Mouse (Mus musculus) monocyte, adult 2 months (primary cell): Measurements from ENCODE around the gene Vmn2r20.
"Not testable (repeated sequence)": the region's sequence is repeated elsewhere in the genome, so short reads cannot be mapped to it uniquely, and the experiment has no call there.

ENCODE experiments used
- DNase-seq, 2 experiments: peaks; one replicate each; pipeline ENCODE4 v3.0.0; 2022; ENCODE audit warnings: low spot score in 2 of 2, low read depth in 1 of 2

Vmn2r20 gene

DNA sequence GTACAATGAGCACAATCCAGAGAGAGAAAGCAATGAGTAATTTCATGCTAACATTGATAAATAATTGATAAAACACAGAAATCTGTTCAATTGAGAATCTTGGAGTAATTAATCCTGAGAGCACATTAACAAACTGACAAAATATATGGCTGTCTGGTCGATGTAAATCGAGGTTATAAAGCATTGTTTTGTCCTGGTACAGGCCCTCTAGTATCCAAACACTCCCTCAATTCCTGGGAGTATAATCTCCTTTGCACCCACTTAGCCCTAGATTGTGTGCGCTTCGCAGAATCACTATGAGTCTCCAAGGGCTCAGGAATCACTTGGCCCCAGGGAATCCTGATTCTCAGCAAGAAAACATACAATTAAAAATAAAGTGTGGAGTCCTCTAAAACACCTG is at the start of gene Vmn2r20:
TSS of gene Vmn2r20 (minus strand) at position 101 of the 400 bp plus-strand sequence.
- not testable (repeated sequence) for DNase-seq

DNA sequence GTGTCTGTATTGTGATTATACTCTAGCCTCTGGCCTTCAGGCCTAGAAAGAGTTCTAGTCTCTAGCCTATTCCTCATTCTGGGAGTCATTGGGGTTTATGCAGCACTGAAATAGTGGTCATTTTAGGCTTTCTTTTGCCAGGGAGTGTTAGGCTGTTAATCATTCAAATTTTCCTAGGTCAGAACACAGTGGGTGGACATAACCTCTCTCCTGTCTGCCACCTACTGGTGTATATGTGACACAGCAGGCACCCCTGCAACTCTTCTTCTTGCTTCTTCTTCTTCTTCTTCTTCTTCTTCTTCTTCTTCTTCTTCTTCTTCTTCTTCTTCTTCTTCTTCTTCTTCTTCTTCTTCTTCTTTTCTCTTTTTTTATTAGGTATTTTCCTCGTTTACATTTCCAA is 6.5 kb upstream of the Vmn2r20 start:
- not testable (repeated sequence) for DNase-seq

- not testable (repeated sequence) for DNase-seq
Measured at GRCm38 (mm10) chr6:123406918-123407665, 10.8 kb downstream of the Vmn2r20 start.

GRCm38 (mm10) chr6:123388824-123389223 is 29.1 kb downstream of the Vmn2r20 start:
- DNase-seq: not testable (repeated sequence)

DNA sequence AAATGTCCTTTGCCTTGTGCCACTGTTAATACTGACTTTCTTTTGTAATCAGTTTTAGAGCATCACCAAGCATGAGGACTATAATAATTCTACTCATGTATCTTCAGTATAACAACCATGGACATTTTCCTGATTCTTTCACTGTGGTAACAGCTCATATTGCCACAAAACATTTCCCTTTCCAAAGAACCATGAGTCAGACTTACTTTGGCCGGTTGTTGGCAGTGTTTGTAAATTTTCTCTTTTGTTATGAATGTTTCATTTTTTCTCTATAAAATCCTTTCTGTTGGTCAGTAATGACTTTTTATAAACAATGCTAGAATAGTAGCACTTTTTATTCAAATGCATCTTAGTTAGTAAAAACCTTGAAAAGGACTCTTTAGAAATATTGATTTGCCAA is 71.8 kb downstream of the Vmn2r20 start:
- no peak for DNase-seq

- no peak for DNase-seq
Measured at GRCm38 (mm10) chr6:123340093-123340492, 77.8 kb downstream of the Vmn2r20 start.

DNA sequence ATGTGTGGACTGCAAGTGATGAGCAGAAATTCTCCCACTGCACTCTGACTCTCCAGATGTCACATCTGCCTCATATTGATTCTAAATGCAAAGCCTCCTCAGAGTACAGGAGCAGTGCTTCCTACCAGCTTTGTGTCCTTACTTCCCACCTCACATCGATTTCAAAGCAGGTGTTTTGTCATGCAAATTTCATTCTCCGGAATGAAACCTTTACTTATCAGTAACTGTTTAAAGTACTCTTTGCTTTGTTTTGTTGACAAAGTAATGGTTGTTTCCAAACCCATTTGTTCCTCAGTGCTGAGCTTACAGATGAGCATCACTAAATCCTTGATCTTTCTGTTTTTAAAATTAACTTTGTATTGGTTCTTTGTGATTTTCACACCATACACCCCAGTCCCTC is 85.4 kb downstream of the Vmn2r20 start:
- no peak for DNase-seq
